Mouse (Mus musculus) intestine, embryonic 16.5 days (tissue): ENCODE measurements around the gene Csrnp2. TPM values are rescaled to one million over a fixed set of nuclear protein-coding genes. Genes with fewer than 3 reads are reported as not detected.

ENCODE experiments used
- ATAC-seq: fragments of 200-750 bp; cut with Nextera tagmentation; 2 replicates; pipeline ENCODE4 v1.8.0; 2017; ENCODE audit warnings: moderate TSS enrichment, moderate library complexity
- H3K27ac ChIP-seq: fragments of 300-500 bp; sonication (generic); 2 replicates; pipeline ENCODE4 v1.5.1; 2014; ENCODE audit warnings: mild to moderate bottlenecking, low read length
- H3K27me3 ChIP-seq: fragments of 300-500 bp; sonication (generic); replicated peaks from 2 replicates; pipeline ENCODE4 v1.6.1; 2014; ENCODE audit warnings: low read length, control low read depth, mixed read lengths; ENCODE audit not compliant: control insufficient read depth, insufficient read depth
- H3K36me3 ChIP-seq: fragments of 300-500 bp; sonication (generic); 2 replicates; pipeline ENCODE4 v1.6.1; 2014; ENCODE audit warnings: low read length, control low read depth; ENCODE audit not compliant: control insufficient read depth, insufficient read depth
- H3K4me1 ChIP-seq: fragments of 300-500 bp; sonication (generic); 2 replicates; pipeline ENCODE4 v1.6.1; 2014; ENCODE audit warnings: low read length, control low read depth, mixed read lengths; ENCODE audit not compliant: control insufficient read depth, insufficient read depth
- H3K4me2 ChIP-seq: fragments of 300-500 bp; sonication (generic); 2 replicates; pipeline ENCODE4 v1.6.1; 2014; ENCODE audit warnings: low read depth, low read length, control low read depth
- H3K4me3 ChIP-seq: fragments of 300-500 bp; sonication (generic); 2 replicates; pipeline ENCODE4 v1.5.1; 2014; ENCODE audit warnings: mild to moderate bottlenecking, low read length
- H3K9ac ChIP-seq: fragments of 300-500 bp; sonication (generic); 2 replicates; pipeline ENCODE4 v1.6.1; 2014; ENCODE audit warnings: low read depth, low read length
- H3K9me3 ChIP-seq: fragments of 300-500 bp; sonication (generic); 2 replicates; pipeline ENCODE4 v1.6.1; 2016; ENCODE audit warnings: low read length, control low read depth; ENCODE audit not compliant: control insufficient read depth
- WGBS: fragments of 180-500 bp; shearing (Covaris S2); extraction: QIAGEN DNeasy Blood & Tissue Kit; methylation state at CpG from one replicate; pipeline ENCODE4 v1.1.7; 2014; 5-methylcytosine and 5-hydroxymethylcytosine counted together
- polyA plus RNA-seq: library from polyadenylated mRNA; unstranded; fragments of >200 nt; fragmentation: Nextera tagmentation; extraction: Ambion mirVana; gene quantifications from 2 replicates; pipeline ENCODE4 v1.2.1, GENCODE M21; 2015

Gene Csrnp2
- polyA plus RNA-seq, 1 experiment from 2014 or later = 5.8 TPM

DNA sequence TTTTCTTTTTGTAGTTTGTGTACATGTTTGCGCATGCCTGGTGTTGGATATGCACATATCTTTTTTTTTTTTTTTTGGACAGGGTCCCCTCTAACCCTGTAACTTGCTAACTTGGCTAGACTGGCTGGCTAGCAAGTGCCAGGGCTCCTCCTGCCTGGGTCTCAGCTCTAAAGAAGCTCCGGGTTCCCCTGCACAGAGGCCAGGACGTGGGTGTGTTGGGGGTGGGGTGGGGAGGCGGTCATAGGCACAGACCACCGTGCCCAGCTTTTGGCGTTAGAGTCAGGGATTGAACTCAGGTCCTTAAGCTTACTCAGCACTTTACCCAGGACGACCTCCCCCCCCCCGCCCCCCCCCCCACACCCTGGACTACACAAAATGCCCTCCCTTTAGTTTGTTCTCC, 27.6 kb downstream of the Csrnp2 start:
- Histone ChIP-seq H3K4me2 (peak overlapping the region; percentile 85), H3K9me3 (no peaks in the 10 kb centered on the region), H3K27me3 (no peaks in the 10 kb centered on the region), H3K4me3 (peak overlapping the region; percentile 81), H3K4me1 (peaks cover 16% of the 10 kb centered on the region), H3K27ac (no peak overlapping the region), H3K36me3 (no peaks in the 10 kb centered on the region), H3K9ac (peak overlapping the region; percentile 92; the same call in 1 of the 2 replicates)
- 32% methylated on average over 8 of the region's 8 CpGs for WGBS
- ATAC-seq = no peak

DNA sequence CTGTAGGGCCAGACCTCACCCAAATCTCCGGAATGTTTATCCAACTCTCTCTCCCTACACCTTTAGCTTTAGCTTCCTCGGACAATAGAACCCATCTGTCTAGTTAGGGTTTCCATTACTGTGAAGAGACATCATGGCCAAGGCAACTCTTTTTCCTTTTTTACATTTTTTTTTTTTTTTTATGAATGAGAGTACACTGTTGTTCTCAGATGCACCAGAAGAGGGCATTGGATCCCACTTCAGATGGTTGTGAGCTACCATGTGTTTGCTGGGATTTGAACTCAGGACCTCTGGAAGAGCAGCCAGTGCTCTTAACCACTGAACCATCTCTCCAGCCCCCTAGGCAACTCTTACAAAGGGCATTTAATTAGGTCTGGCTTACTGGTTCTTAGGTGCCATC, 29.9 kb downstream of the Csrnp2 start:
- H3K4me1 ChIP-seq = peaks cover 20% of the 10 kb centered on the region
- no peak overlapping the region for H3K27ac ChIP-seq
- H3K27me3 ChIP-seq = no peaks in the 10 kb centered on the region
- no peak overlapping the region for H3K4me3 ChIP-seq
- H3K36me3 ChIP-seq = no peaks in the 10 kb centered on the region
- 61% methylated on average over 2 of the region's 2 CpGs for WGBS
- H3K4me2 ChIP-seq = no peak overlapping the region
- no peak for ATAC-seq
- H3K9ac ChIP-seq = no peak overlapping the region
- H3K9me3 ChIP-seq = no peaks in the 10 kb centered on the region

DNA sequence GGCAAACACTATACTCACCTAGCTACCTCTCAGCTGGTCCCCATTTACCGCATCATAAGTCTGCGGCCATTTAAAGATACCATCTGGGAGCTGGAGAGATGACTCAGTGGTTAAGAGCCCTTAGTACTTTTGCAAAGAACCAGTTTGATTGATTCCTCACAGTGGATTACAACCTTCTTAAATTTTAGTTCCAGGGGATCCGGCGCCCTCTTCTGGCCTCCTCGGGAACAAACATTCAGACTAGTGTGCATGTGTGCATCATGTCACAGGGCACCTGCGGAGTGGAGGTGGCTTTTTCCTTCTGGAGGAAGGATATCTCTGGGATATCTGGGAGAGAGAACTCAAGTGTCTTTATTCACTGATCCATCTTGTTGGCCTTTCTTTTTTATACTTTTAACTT, 31.6 kb downstream of the Csrnp2 start:
- Histone ChIP-seq H3K9me3 (no peaks in the 10 kb centered on the region), H3K4me1 (peaks cover 11% of the 10 kb centered on the region; the same call in 1 of the 2 replicates), H3K4me3 (no peak overlapping the region), H3K27me3 (no peaks in the 10 kb centered on the region), H3K9ac (no peak overlapping the region), H3K36me3 (no peaks in the 10 kb centered on the region), H3K27ac (no peak overlapping the region), H3K4me2 (no peak overlapping the region)
- WGBS = 21% methylated on average over 6 of the region's 6 CpGs
- no peak for ATAC-seq

DNA sequence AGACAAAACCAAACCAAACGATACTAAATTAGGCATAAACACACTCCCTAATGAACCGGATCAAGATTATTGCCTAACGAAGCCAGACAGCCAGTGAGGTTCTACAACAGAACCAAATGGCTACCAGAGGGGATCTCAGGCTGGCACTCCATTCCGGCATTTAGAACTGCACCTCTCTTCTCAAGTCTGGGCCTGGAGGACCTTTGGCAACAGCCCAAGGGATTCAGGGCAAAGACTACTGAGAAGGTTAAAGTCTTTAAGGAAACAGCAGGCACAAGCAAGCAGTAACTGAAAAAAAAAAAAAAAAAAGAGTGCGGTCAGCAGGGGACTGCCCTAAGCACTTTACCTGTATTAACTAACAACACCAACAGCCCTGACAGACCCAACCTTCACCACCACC, 33.2 kb downstream of the Csrnp2 start:
- Histone ChIP-seq H3K9me3 (no peaks in the 10 kb centered on the region), H3K9ac (no peak overlapping the region), H3K4me1 (peaks cover 5% of the 10 kb centered on the region; the same call in 1 of the 2 replicates), H3K4me2 (no peak overlapping the region), H3K27me3 (no peaks in the 10 kb centered on the region), H3K27ac (no peak overlapping the region), H3K36me3 (no peaks in the 10 kb centered on the region), H3K4me3 (no peak overlapping the region)
- 78% methylated on average over 5 of the region's 5 CpGs for WGBS
- ATAC-seq = no peak

DNA sequence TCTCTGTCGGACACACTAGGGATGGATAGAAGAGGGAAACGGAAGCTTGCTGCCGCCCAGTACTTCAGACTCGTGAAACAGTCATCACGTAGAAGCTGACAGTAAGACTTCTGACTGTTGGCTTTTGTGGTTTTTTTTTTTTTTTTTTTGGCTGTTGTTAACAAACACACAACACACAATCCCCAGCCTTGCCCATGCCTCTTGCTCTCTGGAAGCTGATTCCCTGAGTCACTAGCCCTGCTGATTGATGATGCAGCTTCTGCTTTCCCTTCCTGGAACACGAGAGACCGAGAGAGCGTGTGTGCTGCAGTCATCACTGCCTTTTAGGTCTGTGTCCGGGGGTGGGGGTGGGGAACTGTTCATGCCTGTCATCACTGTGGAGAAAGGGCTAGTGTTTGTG, 33.6 kb downstream of the Csrnp2 start:
- Histone ChIP-seq H3K27ac (no peak overlapping the region), H3K36me3 (no peaks in the 10 kb centered on the region), H3K4me1 (peaks cover 5% of the 10 kb centered on the region; the same call in 1 of the 2 replicates), H3K4me2 (no peak overlapping the region), H3K27me3 (no peaks in the 10 kb centered on the region), H3K4me3 (no peak overlapping the region), H3K9me3 (no peaks in the 10 kb centered on the region), H3K9ac (no peak overlapping the region)
- no peak for ATAC-seq
- WGBS = 66% methylated on average over 9 of the region's 9 CpGs

DNA sequence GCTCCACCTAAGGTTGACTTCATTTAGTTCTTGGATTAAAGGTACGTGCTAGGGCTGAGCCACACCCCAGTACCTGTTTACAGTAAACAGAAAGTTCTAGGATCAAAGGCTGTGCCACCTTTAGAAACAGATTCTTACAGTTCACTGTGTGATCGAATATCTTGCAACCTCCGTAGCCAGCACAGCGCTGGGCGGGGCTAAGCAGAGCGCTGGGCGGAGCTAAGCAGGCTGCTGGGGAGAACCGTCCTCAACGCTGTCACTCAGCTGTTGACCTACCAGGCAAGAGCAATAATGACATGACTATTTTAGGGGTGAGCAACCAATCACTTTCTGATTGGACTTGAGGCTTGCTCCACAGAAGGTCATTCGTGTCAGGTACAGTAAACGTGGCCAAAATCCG, 34.3 kb downstream of the Csrnp2 start:
- peak overlapping the region; percentile 38 for H3K4me2 ChIP-seq
- 10% methylated on average over 12 of the region's 12 CpGs for WGBS

DNA sequence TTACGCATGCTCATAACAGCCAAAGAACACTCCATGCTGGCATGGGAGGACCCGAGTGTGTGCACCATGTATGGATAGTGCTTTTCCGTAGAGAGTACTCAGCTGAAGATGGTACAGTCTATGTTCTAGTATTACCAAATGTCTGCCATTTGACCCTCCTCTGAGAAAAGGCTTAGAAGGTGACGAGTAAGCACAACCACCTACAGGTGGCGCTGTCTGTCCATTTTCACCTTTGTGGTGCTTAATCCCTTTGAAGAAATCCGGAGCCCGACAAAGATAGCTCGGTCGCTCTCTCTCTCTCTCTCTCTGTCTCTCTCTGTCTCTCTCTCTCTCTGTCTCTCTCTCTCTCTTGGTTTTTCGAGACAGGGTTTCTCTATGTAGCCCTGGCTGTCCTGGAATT, 37.2 kb downstream of the Csrnp2 start:
- Histone ChIP-seq H3K36me3 (no peaks in the 10 kb centered on the region), H3K4me3 (no peak overlapping the region), H3K27ac (no peak overlapping the region), H3K9me3 (no peaks in the 10 kb centered on the region), H3K27me3 (no peaks in the 10 kb centered on the region), H3K4me1 (peaks cover 5% of the 10 kb centered on the region; the same call in 1 of the 2 replicates), H3K4me2 (no peak overlapping the region), H3K9ac (no peak overlapping the region)
- WGBS = 44% methylated on average over 10 of the region's 10 CpGs
- no peak; the same call in 1 of the 2 replicates for ATAC-seq

More for the DNA sequence above, 34.3 kb downstream of the Csrnp2 start:
- Histone ChIP-seq H3K9ac (0 out of 2 replicates have a peak overlapping the region, but pooled peaks have one; percentile 6), H3K4me3 (0 out of 2 replicates have a peak overlapping the region, but pooled peaks have one; percentile 1), H3K36me3 (no peaks in the 10 kb centered on the region), H3K4me1 (peaks cover 5% of the 10 kb centered on the region; the same call in 1 of the 2 replicates), H3K27ac (no peak overlapping the region), H3K9me3 (no peaks in the 10 kb centered on the region), H3K27me3 (no peaks in the 10 kb centered on the region)
- peak; percentile 75 for ATAC-seq

DNA sequence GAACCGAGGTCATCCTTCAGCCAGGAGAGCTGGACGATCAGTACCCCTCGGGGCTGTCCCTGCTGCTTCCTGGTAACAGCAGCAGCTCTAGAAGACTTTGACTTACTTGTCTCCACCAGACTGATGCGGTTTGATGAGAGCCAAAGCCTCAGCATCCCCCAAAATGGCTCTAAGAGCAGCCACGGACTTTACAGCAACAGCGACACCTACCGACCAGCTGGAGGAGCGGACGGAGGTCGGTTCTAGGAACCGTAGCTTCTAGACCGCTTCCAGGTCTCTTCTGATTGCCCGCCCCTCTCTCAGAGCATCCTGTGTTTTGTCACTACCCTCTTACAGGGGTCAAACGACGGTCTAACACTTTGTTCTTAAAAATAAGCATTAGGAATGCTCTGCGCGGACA, 37.9 kb downstream of the Csrnp2 start:
- 6% methylated on average over 17 of the region's 17 CpGs for WGBS
- Histone ChIP-seq H3K4me3 (no peak overlapping the region), H3K4me1 (peaks cover 5% of the 10 kb centered on the region; the same call in 1 of the 2 replicates), H3K9me3 (no peaks in the 10 kb centered on the region), H3K27me3 (no peaks in the 10 kb centered on the region), H3K36me3 (no peaks in the 10 kb centered on the region), H3K27ac (no peak overlapping the region), H3K9ac (no peak overlapping the region), H3K4me2 (peak overlapping the region; percentile 2; the same call in 1 of the 2 replicates)
- ATAC-seq = peak; percentile 62

DNA sequence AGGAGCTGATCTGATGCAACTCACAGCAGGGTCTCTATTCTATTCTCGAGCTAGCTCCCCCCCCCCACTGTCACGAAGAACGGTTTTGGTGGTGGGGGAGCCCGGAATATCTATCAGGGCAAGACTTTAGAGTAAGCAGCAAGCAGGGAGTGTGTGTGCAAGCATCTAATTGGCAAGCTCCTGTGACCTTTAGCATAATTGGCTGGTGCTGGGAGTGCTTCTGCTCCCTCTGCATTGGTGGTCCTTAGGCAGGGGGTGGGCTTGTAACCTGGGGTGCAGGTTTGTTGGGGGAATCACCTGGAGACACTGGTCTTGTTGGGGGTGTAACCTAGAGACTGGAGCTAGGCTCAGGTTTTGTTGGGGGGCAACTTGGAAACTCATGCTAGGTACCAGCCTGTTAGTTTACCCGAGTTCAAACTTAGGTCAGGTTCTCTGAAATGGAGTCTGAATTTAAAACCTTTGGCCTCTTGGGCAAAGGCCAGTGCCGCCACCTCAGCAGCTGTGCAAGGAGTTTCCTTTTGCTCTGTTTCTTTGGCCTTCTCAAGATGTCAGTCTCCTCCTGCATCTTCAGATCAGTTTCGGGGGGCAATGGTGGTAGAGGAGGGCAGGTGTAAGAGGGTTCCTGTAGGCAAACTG, 38.8 kb downstream of the Csrnp2 start:
- H3K4me1 ChIP-seq = peaks cover 5% of the 10 kb centered on the region; the same call in 1 of the 2 replicates
- H3K36me3 ChIP-seq = no peaks in the 10 kb centered on the region
- no peak overlapping the region for H3K4me3 ChIP-seq
- ATAC-seq = 0 out of 2 replicates have a peak, but pooled peaks have one; percentile 14
- 67% methylated on average over 7 of the region's 7 CpGs for WGBS
- H3K4me2 ChIP-seq = no peak overlapping the region
- H3K9ac ChIP-seq = no peak overlapping the region
- no peaks in the 10 kb centered on the region for H3K27me3 ChIP-seq
- H3K27ac ChIP-seq = no peak overlapping the region
- no peaks in the 10 kb centered on the region for H3K9me3 ChIP-seq
